Mouse (Mus musculus): Measurements from ENCODE around the gene Apol9a.

The Apol9a gene

GRCm38 (mm10) chr15:77377419-77377818, 33.5 kb downstream of the Apol9a start:
- in situ Hi-C loops (cut with MboI, MseI), result no loop called here

- in situ Hi-C loops (cut with MboI, MseI), result no loop called here
Observed at GRCm38 (mm10) chr15:77376920-77377319, 34.0 kb downstream of the Apol9a start.

- in situ Hi-C loops (cut with MboI, MseI), result no loop called here
Observed at GRCm38 (mm10) chr15:77370588-77370987, 40.3 kb downstream of the Apol9a start.

GRCm38 (mm10) chr15:77369981-77370380, 41.0 kb downstream of the Apol9a start:
- in situ Hi-C loops (cut with MboI, MseI), result no loop called here

GRCm38 (mm10) chr15:77368818-77369320, 42.1 kb downstream of the Apol9a start:
- in situ Hi-C loops (cut with MboI, MseI), result no loop called here

- in situ Hi-C loops (cut with MboI, MseI), result no loop called here
Observed at GRCm38 (mm10) chr15:77368148-77368547, 42.8 kb downstream of the Apol9a start.

GRCm38 (mm10) chr15:77367504-77367903, 43.4 kb downstream of the Apol9a start:
- in situ Hi-C loops (cut with MboI, MseI), result no loop called here

- in situ Hi-C loops (cut with MboI, MseI), result no loop called here
Observed at GRCm38 (mm10) chr15:77366706-77367484, 44.0 kb downstream of the Apol9a start.

- in situ Hi-C loops (cut with MboI, MseI), result no loop called here
Observed at GRCm38 (mm10) chr15:77365700-77366570, 45.0 kb downstream of the Apol9a start.

GRCm38 (mm10) chr15:77364026-77364425, 46.9 kb downstream of the Apol9a start:
- in situ Hi-C loops (cut with MboI, MseI), result no loop called here

- in situ Hi-C loops (cut with MboI, MseI), result no loop called here
Observed at GRCm38 (mm10) chr15:77363578-77363977, 47.4 kb downstream of the Apol9a start.

GRCm38 (mm10) chr15:77362952-77363351, 48.0 kb downstream of the Apol9a start:
- in situ Hi-C loops (cut with MboI, MseI), result no loop called here

- in situ Hi-C loops (cut with MboI, MseI), result loop anchor here (5.0 kb wide), 1 partner anchor 103 kb away; no protein-coding TSS in a partner anchor
Observed at GRCm38 (mm10) chr15:77359905-77360304, 51.0 kb downstream of the Apol9a start.

- in situ Hi-C loops (cut with MboI, MseI), result loop anchor here (5.0 kb wide), 1 partner anchor 102 kb away; no protein-coding TSS in a partner anchor
Observed at GRCm38 (mm10) chr15:77359486-77359885, 51.4 kb downstream of the Apol9a start.

GRCm38 (mm10) chr15:77359084-77359483, 51.9 kb downstream of the Apol9a start:
- in situ Hi-C loops (cut with MboI, MseI), result loop anchor here (5.0 kb wide), 1 partner anchor 102 kb away; no protein-coding TSS in a partner anchor

GRCm38 (mm10) chr15:77358320-77359040, 52.5 kb downstream of the Apol9a start:
- in situ Hi-C loops (cut with MboI, MseI), result loop anchor here (5.0 kb wide), 1 partner anchor 101 kb away; no protein-coding TSS in a partner anchor

GRCm38 (mm10) chr15:77356248-77356810, 54.6 kb downstream of the Apol9a start:
- in situ Hi-C loops (cut with MboI, MseI), result loop anchor here (5.0 kb wide), 1 partner anchor 99 kb away; no protein-coding TSS in a partner anchor

- in situ Hi-C loops (cut with MboI, MseI), result loop anchor here (5.0 kb wide), 1 partner anchor 98 kb away; no protein-coding TSS in a partner anchor
Observed at GRCm38 (mm10) chr15:77354848-77355551, 55.9 kb downstream of the Apol9a start.

GRCm38 (mm10) chr15:77354496-77354847, 56.5 kb downstream of the Apol9a start:
- in situ Hi-C loops (cut with MboI, MseI), result no loop called here

Measured in regulatory T cell (primary cell).